Mouse (Mus musculus) heart, embryonic 14.5 days (tissue): ENCODE data around the gene Fam19a5. TPM values are rescaled to one million over a fixed set of nuclear protein-coding genes. Genes with fewer than 3 reads are reported as not detected.

Experiments
- ATAC-seq: fragments of 200-750 bp; cut with Nextera tagmentation; 2 replicates; pipeline ENCODE4 v1.8.0; 2017; ENCODE audit warnings: low read depth, moderate TSS enrichment; ENCODE audit not compliant: insufficient number of reproducible peaks, insufficient read depth, low FRiP score
- H3K27ac ChIP-seq, 2 experiments: fragments of 200-500 bp in 1 of 2; fragments of 300-500 bp in 1 of 2; sonication (generic) in 1 of 2; replicated peaks in 1 of 2; 2 replicates each; pipeline ENCODE4 v1.5.1; 2012 to 2014; ENCODE audit warnings: low read depth in 2 of 2, low read length in 2 of 2, control low read depth in 1 of 2, mild to moderate bottlenecking in 1 of 2, mixed read lengths in 1 of 2; ENCODE audit not compliant: control insufficient read depth in 1 of 2, insufficient read depth in 1 of 2
- H3K27me3 ChIP-seq: fragments of 300-500 bp; sonication (generic); 2 replicates; pipeline ENCODE4 v1.6.1; 2014; ENCODE audit warnings: mild to moderate bottlenecking, low read length, control low read depth; ENCODE audit not compliant: control insufficient read depth, insufficient read depth
- H3K36me3 ChIP-seq: fragments of 300-500 bp; sonication (generic); 2 replicates; pipeline ENCODE4 v1.6.1; 2014; ENCODE audit warnings: mild to moderate bottlenecking, control low read depth, low read length, mixed read lengths; ENCODE audit not compliant: control insufficient read depth, insufficient read depth
- H3K4me1 ChIP-seq, 2 experiments: fragments of 200-500 bp in 1 of 2; fragments of 300-500 bp in 1 of 2; sonication (generic) in 1 of 2; 2 replicates each; pipeline ENCODE4 v1.6.1; 2012 to 2014; ENCODE audit warnings: low read length in 2 of 2, control low read depth in 1 of 2, mixed read lengths in 1 of 2; ENCODE audit not compliant: control insufficient read depth in 2 of 2, insufficient read depth in 2 of 2
- H3K4me2 ChIP-seq: fragments of 300-500 bp; sonication (generic); 2 replicates; pipeline ENCODE4 v1.6.1; 2014; ENCODE audit warnings: mild to moderate bottlenecking, low read length
- H3K4me3 ChIP-seq, 2 experiments: fragments of 200-500 bp in 1 of 2; fragments of 300-500 bp in 1 of 2; sonication (generic) in 1 of 2; 2 replicates each; pipeline ENCODE4 v1.5.1; 2012 to 2014; ENCODE audit warnings: low read length in 2 of 2, mild to moderate bottlenecking in 2 of 2, control low read depth in 1 of 2, low read depth in 1 of 2, moderate library complexity in 1 of 2; ENCODE audit not compliant: control insufficient read depth in 1 of 2, insufficient read depth in 1 of 2
- H3K9ac ChIP-seq: fragments of 300-500 bp; sonication (generic); 2 replicates; pipeline ENCODE4 v1.6.1; 2014; ENCODE audit warnings: mild to moderate bottlenecking, low read length
- H3K9me3 ChIP-seq: fragments of 300-500 bp; sonication (generic); 2 replicates; pipeline ENCODE4 v1.6.1; 2016; ENCODE audit warnings: low read length, control low read depth; ENCODE audit not compliant: control insufficient read depth
- WGBS: fragments of 180-500 bp; shearing (Covaris S2); extraction: QIAGEN DNeasy Blood & Tissue Kit; methylation state at CpG from one replicate; pipeline ENCODE4 v1.1.7; 2014; 5-methylcytosine and 5-hydroxymethylcytosine counted together
- polyA plus RNA-seq: library from polyadenylated mRNA; unstranded; fragments of >200 nt; fragmentation: Nextera tagmentation; extraction: Ambion mirVana; gene quantifications from 2 replicates; pipeline ENCODE4 v1.2.1, GENCODE M21; 2014

The Fam19a5 gene
- polyA plus RNA-seq, 1 experiment from 2014 or later, result 0.57 TPM

DNA sequence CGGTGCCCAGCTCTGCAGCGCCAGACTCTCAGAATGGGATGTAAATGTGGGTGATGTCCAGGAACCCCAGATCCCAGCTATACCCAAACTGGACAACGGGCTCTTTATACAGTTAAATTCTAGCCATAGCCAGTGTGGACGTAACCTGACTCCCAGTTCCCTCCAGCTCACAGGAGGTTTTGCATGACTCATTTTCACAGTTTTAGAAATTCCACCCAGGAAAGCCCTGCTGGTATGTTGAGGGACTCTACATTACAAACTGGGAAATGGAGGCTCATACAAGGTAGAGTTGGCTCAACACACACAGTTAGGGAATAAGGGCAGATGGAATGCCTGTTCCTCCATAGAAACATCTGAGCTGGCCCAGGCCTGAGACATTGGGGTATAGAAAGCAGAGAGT, 147.9 kb downstream of the Fam19a5 start:
- Histone ChIP-seq H3K9me3 (no peaks in the 10 kb centered on the region), H3K9ac (no peak overlapping the region), H3K27ac (no peak overlapping the region), H3K4me3 (no peak overlapping the region), H3K36me3 (no peaks in the 10 kb centered on the region), H3K4me2 (no peak overlapping the region), H3K27me3 (no peaks in the 10 kb centered on the region), H3K4me1 (no peaks in the 10 kb centered on the region)
- 77% methylated on average over 4 of the region's 4 CpGs for WGBS
- ATAC-seq, result no peak

GRCm38 (mm10) chr15:87692394-87692793, 148.3 kb downstream of the Fam19a5 start:
- Histone ChIP-seq H3K4me1 (no peaks in the 10 kb centered on the region), H3K4me2 (no peak overlapping the region), H3K36me3 (no peaks in the 10 kb centered on the region), H3K4me3 (no peak overlapping the region), H3K27me3 (no peaks in the 10 kb centered on the region), H3K9me3 (no peaks in the 10 kb centered on the region), H3K9ac (no peak overlapping the region), H3K27ac (no peak overlapping the region)
- ATAC-seq, result no peak
- WGBS, result 90% methylated on average over 7 of the region's 7 CpGs

- no peaks in the 10 kb centered on the region for H3K27me3 ChIP-seq
- WGBS, result 65% methylated on average over 4 of the region's 4 CpGs
- H3K4me1 ChIP-seq, result no peaks in the 10 kb centered on the region
- H3K27ac ChIP-seq, result no peak overlapping the region
- H3K36me3 ChIP-seq, result no peaks in the 10 kb centered on the region
- no peak for ATAC-seq
- no peaks in the 10 kb centered on the region for H3K9me3 ChIP-seq
- no peak overlapping the region for H3K4me3 ChIP-seq
- no peak overlapping the region for H3K4me2 ChIP-seq
- H3K9ac ChIP-seq, result no peak overlapping the region
Observed at GRCm38 (mm10) chr15:87692865-87693513, 148.9 kb downstream of the Fam19a5 start.

DNA sequence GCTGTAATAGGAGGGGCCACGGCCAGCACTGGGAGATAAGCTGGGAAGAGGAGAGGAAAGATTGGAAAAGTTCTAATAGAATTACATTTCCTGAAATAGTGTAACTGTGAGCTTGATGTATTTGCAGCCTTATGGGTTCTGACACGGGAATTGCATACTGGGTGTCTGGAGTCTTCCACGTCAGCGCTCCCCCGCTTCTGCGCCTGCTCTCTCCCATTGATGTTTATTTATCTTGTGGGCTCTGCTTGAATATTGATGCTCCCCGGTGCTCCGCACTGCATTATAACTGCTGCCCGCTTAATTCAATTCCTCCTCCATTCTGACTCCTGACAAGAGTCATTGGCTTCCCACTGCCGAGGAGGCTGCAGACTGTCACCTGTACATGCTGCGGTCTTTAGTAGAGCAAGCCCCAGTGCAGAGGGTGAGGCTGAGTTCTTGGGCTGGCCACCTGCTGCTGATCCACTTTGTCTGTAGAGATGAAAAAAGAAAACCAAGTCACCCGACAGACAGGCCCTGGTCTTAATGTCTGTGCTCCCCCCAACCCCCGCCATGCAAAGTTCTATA, 153.4 kb downstream of the Fam19a5 start:
- Histone ChIP-seq H3K4me1 (peaks cover 0 to 8% of the 10 kb centered on the region in 2 experiments; a peak in 1 of 4 replicates), H3K9me3 (peaks cover 10% of the 10 kb centered on the region; the same call in 1 of the 2 replicates), H3K4me3 (no peak overlapping the region), H3K27ac (no peak overlapping the region), H3K27me3 (no peaks in the 10 kb centered on the region), H3K36me3 (no peaks in the 10 kb centered on the region), H3K4me2 (no peak overlapping the region), H3K9ac (no peak overlapping the region)
- no peak for ATAC-seq
- WGBS, result 81% methylated on average over 13 of the region's 13 CpGs

DNA sequence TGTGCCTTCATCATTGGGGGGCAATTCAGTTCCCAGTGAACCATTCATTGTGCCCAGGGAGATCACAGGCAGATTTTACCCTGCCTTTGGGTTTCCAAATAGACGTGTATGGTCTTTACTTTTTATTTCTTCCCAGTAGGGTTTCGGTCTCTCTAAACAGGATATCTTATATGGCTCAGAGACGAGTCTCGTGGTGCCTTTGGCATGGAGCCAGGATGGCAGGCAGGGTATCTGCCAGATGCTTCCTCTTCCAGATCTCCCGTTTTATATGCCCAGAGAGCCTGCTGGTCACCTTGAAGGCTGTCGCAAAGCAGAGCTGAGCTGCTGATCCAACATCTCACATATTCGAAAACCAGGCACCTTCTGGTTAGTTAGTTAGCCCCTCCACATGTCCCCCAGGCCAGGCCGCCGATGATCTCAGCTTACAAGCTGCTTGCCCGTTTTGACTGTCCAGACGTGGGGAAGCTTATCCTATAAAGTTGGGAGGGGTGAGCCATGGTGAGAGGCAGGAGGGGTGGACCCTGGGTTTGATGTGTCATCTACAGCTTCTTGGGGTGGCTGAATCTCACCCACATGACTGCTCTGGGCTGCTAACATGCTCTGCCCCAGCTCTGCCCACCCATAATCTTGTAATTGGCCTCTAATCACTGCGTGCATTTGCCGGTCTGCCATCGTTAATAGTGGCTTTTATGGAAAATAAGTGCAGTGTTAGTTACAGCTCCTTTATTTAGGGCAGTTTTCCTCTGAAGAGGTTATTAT, 154.6 kb downstream of the Fam19a5 start:
- WGBS, result 49% methylated on average over 14 of the region's 14 CpGs
- Histone ChIP-seq H3K36me3 (no peaks in the 10 kb centered on the region), H3K9ac (no peak overlapping the region), H3K4me3 (no peak overlapping the region), H3K27ac (no peak overlapping the region), H3K27me3 (no peaks in the 10 kb centered on the region), H3K9me3 (peaks cover 10% of the 10 kb centered on the region; the same call in 1 of the 2 replicates), H3K4me2 (no peak overlapping the region), H3K4me1 (peaks cover 0 to 8% of the 10 kb centered on the region in 2 experiments; a peak in 1 of 4 replicates)
- no peak for ATAC-seq

DNA sequence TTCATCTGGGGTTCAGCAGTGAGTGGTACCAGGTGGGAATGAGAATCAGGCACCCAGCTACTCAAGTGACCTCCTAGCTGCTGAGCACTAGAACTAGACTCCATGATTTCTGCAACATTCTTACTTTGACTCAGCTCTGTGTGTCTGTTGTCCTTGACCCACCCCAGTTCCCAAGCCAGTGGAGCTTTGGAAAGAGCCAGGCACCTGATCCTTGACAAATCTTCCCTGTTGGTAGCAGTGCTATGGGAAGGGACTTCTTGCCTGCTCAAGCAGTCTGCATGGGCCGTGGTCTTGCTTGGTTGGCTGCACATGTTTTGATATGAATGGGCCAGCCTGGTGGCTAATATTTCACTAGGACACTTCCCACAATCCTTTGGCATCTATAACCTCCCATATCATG, 158.7 kb downstream of the Fam19a5 start:
- WGBS, result 83% methylated on average over 1 of the region's 1 CpGs
- Histone ChIP-seq H3K9me3 (peaks cover 10% of the 10 kb centered on the region; the same call in 1 of the 2 replicates), H3K9ac (no peak overlapping the region), H3K36me3 (no peaks in the 10 kb centered on the region), H3K4me1 (peaks cover 0 to 8% of the 10 kb centered on the region in 2 experiments; a peak in 1 of 4 replicates), H3K27me3 (no peaks in the 10 kb centered on the region), H3K4me2 (no peak overlapping the region), H3K4me3 (no peak overlapping the region), H3K27ac (no peak overlapping the region)
- ATAC-seq, result no peak

DNA sequence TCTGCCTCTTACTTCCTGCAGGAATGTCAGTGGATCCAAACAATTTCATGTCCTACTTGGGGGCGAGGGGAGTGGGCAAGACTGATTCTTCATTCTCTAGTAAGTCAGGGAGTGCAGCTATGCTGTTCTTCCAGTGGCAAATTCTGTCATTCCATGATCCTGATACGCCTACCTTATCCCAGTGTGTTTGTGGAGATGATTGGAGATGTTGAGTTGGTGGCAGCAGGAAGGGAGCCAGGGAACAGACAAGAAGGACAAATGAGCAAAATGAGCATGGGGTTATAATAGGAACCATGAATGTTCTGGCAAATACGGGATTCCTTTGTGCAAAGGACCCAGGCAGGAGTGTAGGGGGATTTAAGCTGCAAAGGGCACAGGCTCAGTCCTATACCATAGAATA, 159.2 kb downstream of the Fam19a5 start:
- H3K27me3 ChIP-seq, result no peaks in the 10 kb centered on the region
- ATAC-seq, result no peak
- 78% methylated on average over 3 of the region's 3 CpGs for WGBS

More for the DNA sequence above, 159.2 kb downstream of the Fam19a5 start:
- H3K4me1 ChIP-seq, result peaks cover 0 to 6% of the 10 kb centered on the region in 2 experiments; a peak in 1 of 4 replicates
- no peaks in the 10 kb centered on the region for H3K36me3 ChIP-seq
- H3K4me3 ChIP-seq, result no peak overlapping the region
- no peak overlapping the region for H3K27ac ChIP-seq
- H3K9ac ChIP-seq, result no peak overlapping the region
- peaks cover 10% of the 10 kb centered on the region; the same call in 1 of the 2 replicates for H3K9me3 ChIP-seq
- no peak overlapping the region for H3K4me2 ChIP-seq
